Mouse (Mus musculus) midbrain, embryonic 11.5 days (tissue): Measurements from ENCODE around the gene Lrg1. TPM values are rescaled to one million over a fixed set of nuclear protein-coding genes. Genes with fewer than 3 reads are reported as not detected.
A peak's percentile ranks its signal among the peaks of the same experiment; 100 is the strongest.
"Not testable (repeated sequence)": the region's sequence is repeated elsewhere in the genome, so short reads cannot be mapped to it uniquely, and the experiment has no call there.

Experiments
- ATAC-seq: fragments of 200-750 bp; cut with Nextera tagmentation; 2 replicates; pipeline ENCODE4 v1.8.0; 2017; ENCODE audit warnings: moderate TSS enrichment, moderate library complexity; ENCODE audit not compliant: low FRiP score
- DNase-seq: peaks from one replicate; pipeline ENCODE4 v3.0.0; 2015; ENCODE audit warnings: low spot score; ENCODE audit errors: missing footprints
- H3K27ac ChIP-seq: fragments of 300-500 bp; sonication (generic); 2 replicates; pipeline ENCODE4 v1.5.1; 2014; ENCODE audit warnings: low read depth, low read length
- H3K27me3 ChIP-seq: fragments of 300-500 bp; sonication (generic); 2 replicates; pipeline ENCODE4 v1.6.1; 2014; ENCODE audit warnings: mild to moderate bottlenecking, low read length, moderate library complexity, mixed read lengths; ENCODE audit not compliant: control insufficient read depth, insufficient read depth
- H3K36me3 ChIP-seq: fragments of 300-500 bp; sonication (generic); 2 replicates; pipeline ENCODE4 v1.6.1; 2014; ENCODE audit warnings: mild to moderate bottlenecking, low read length, moderate library complexity, mixed read lengths; ENCODE audit not compliant: control insufficient read depth, insufficient read depth
- H3K4me1 ChIP-seq: fragments of 300-500 bp; sonication (generic); 2 replicates; pipeline ENCODE4 v1.6.1; 2014; ENCODE audit warnings: low read length; ENCODE audit not compliant: control insufficient read depth, insufficient read depth
- H3K4me2 ChIP-seq: fragments of 300-500 bp; sonication (generic); 2 replicates; pipeline ENCODE4 v1.6.1; 2014; ENCODE audit warnings: mild to moderate bottlenecking, moderate library complexity
- H3K4me3 ChIP-seq: fragments of 300-500 bp; sonication (generic); 2 replicates; pipeline ENCODE4 v1.5.1; 2014; ENCODE audit warnings: low read depth, low read length
- H3K9ac ChIP-seq: fragments of 300-500 bp; sonication (generic); 2 replicates; pipeline ENCODE4 v1.6.1; 2014; ENCODE audit warnings: low read length
- H3K9me3 ChIP-seq: fragments of 300-500 bp; sonication (generic); 2 replicates; pipeline ENCODE4 v1.6.1; 2016; ENCODE audit warnings: low read length; ENCODE audit not compliant: control insufficient read depth
- whole genome bisulfite sequencing: fragments of 180-500 bp; shearing (Covaris S2); extraction: QIAGEN DNeasy Blood & Tissue Kit; methylation state at CpG from one replicate; pipeline ENCODE4 v1.1.7; 2014; 5-methylcytosine and 5-hydroxymethylcytosine counted together
- polyA plus RNA-seq: library from polyadenylated mRNA; unstranded; fragments of >200 nt; fragmentation: Nextera tagmentation; extraction: Ambion mirVana; gene quantifications from 2 replicates; pipeline ENCODE4 v1.2.1, GENCODE M21; 2014

Gene Lrg1
- polyA plus RNA-seq, 1 experiment from 2014 or later = not detected

DNA sequence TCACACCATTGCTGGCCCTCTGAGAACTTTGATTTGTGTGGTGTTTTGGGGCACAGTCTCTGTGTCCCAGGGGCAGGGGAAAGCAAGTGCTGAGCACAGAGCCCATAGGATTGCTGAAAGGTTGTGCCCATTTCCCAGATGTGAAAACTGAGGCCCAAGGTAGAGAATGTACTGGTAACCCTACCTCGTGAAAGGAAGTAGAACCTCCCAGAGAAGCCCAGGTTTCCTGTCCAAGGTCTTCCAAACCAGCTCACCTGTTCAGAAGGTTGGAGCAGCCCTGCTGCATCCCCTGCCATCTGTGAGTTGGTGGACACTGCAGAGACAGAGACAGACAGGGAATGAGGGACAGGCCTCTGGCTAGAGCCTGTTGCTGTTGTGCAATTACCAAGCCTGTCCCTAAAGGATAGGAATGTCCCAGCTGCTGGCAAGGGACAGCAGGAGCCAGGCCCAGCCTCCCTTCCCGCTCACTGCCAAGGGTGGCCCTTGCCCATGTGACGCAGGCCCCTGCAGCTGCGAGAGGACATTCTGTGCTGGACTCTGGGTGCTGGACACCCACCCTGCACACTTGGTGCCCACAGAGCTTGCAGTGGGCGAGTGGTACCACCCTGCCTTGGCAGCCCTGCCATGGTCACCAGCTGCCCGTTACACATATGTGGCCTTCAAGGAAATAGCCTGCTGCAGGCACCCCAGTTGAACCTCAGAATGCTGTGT, 13.3 kb downstream of the Lrg1 start:
- H3K27me3 ChIP-seq = no peaks in the 10 kb centered on the region
- H3K4me1 ChIP-seq = no peaks in the 10 kb centered on the region
- H3K36me3 ChIP-seq = no peaks in the 10 kb centered on the region
- ATAC-seq = no peak
- H3K9ac ChIP-seq = no peak overlapping the region
- no peaks in the 10 kb centered on the region for H3K9me3 ChIP-seq
- DNase-seq = peak; percentile 78
- no peak overlapping the region for H3K27ac ChIP-seq
- H3K4me2 ChIP-seq = no peak overlapping the region
- WGBS = 81% methylated on average over 6 of the region's 6 CpGs
- H3K4me3 ChIP-seq = no peak overlapping the region

DNA sequence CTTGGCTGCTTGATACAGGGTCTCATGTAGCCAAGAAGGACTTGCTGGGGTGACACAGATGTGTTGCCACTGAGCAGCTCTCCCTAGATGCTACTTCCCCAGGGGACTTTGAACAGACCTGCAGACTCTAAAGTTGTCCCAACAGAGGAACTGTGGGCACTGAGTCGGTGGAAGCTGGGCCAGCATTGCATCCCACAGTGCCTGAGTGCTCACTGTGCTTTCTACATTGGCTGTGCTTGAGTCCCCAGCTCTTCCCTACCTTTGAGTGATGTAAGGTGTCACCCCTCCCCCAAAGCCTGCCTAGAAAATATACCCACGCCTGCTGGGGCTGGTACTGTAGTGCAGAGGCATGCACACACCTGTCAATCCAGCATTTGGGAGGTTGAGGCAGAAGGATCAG, 14.1 kb downstream of the Lrg1 start:
- 91% methylated on average over 2 of the region's 2 CpGs for WGBS

DNA sequence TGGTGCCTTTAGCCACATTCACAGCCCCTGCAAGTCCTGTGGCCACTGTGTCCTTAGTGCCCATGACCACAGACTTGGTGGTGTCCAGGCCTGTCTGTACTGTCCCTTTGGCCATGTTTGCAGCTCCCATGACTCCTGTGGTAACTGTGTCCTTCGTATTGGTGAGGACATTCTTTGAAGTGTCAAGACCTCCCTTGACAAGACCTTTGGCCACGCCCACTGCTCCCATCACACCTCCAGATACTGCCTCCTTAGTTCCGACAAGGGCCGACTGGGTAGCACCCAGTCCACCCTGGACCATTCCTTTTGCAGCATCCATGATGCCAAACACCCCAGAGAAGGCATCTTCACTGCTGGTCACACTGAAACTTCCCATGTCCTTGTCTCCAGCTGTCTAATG, 14.8 kb downstream of the Lrg1 start:
- Histone ChIP-seq H3K27me3 (no peaks in the 10 kb centered on the region), H3K4me3 (no peak overlapping the region), H3K27ac (no peak overlapping the region), H3K9me3 (no peaks in the 10 kb centered on the region), H3K9ac (no peak overlapping the region), H3K36me3 (peaks cover 5% of the 10 kb centered on the region), H3K4me1 (no peaks in the 10 kb centered on the region), H3K4me2 (no peak overlapping the region)
- DNase-seq (peak; percentile 26), ATAC-seq (no peak)
- 72% methylated on average over 4 of the region's 4 CpGs for WGBS

More for the DNA sequence above, 14.1 kb downstream of the Lrg1 start:
- no peak overlapping the region for H3K27ac ChIP-seq
- H3K9ac ChIP-seq = no peak overlapping the region
- H3K4me2 ChIP-seq = no peak overlapping the region
- DNase-seq (peak; percentile 33), ATAC-seq (no peak)
- H3K27me3 ChIP-seq = no peaks in the 10 kb centered on the region
- no peaks in the 10 kb centered on the region for H3K9me3 ChIP-seq
- no peaks in the 10 kb centered on the region for H3K36me3 ChIP-seq
- no peak overlapping the region for H3K4me3 ChIP-seq
- H3K4me1 ChIP-seq = no peaks in the 10 kb centered on the region

DNA sequence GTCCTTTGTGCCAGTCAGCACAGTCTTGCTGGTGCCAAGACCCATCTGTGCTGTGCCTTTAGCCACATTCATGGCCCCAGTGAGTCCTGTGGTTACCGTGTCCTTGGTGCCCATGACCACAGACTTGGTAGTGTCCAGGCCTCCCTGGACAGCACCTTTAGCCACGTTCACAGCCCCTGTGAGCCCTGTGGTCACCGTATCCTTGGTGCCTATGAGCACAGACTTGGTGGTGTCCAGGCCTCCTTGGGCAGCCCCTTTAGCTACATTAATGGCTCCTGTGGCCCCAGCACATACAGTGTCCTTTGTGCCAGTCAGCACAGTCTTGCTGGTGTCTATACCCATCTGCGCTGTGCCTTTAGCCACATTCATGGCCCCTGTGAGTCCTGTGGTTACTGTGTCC, 15.4 kb downstream of the Lrg1 start:
- H3K4me1 ChIP-seq, H3K36me3 ChIP-seq, ATAC-seq, H3K27ac ChIP-seq, H3K9ac ChIP-seq, H3K9me3 ChIP-seq, H3K4me2 ChIP-seq, H3K27me3 ChIP-seq, H3K4me3 ChIP-seq, DNase-seq: not testable (repeated sequence)
- WGBS = 90% methylated on average over 4 of the region's 4 CpGs

DNA sequence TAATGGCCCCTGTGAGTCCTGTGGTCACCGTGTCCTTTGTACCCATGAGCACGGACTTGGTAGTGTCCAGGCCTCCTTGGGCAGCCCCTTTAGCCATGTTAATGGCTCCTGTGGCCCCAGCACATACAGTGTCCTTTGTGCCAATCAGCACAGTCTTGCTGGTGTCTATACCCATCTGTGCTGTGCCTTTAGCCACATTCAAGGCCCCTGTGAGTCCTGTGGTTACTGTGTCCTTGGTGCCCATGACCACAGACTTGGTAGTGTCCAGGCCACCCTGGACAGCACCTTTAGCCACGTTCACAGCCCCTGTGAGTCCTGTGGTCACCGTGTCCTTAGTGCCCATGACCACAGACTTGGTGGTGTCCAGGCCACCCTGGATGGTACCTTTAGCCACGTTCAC, 17.0 kb downstream of the Lrg1 start:
- not testable (repeated sequence) for DNase-seq, H3K9ac ChIP-seq, H3K9me3 ChIP-seq, H3K4me1 ChIP-seq, H3K27ac ChIP-seq, ATAC-seq, H3K27me3 ChIP-seq, H3K4me3 ChIP-seq, H3K4me2 ChIP-seq
- peaks cover 19% of the 10 kb centered on the region for H3K36me3 ChIP-seq
- 92% methylated on average over 2 of the region's 5 CpGs for WGBS

DNA sequence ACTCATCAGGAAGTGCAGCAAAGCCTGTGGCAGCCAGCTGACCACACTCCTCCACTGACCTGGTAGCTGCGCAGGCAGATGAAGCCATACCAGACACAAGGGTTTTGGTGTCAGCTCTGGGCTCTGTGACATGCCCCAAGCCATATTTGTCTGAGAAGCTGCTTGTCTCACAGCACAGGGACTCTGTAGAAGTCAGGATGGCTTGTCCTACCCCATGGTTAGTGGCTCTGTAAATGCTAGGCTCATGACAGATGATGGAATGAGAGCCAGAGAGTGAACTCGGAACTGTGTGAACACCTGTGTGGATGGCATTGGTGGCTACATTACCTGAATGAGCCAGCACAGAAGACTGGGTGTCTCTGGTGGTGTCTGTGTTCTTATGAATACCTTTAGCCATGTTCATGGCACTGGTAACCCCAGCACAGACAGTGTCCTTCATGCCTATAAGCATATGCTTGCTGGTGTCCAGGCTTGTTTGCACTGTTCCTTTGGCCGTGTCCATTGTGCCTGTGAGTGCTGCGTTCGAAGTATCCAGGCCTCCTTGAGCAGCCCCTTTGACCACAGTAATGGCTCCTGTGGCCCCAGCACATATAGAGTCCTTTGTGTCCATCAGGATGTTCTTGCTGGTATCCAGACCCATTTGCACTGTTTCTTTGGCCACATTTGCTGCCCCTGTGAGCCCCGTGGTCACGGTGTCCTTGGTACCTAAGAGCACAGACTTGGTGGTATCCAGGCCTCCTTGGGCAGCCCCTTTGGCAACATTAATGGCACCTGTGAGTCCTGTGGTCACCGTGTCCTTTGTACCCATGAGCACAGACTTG, 18.1 kb downstream of the Lrg1 start:
- no peak for ATAC-seq
- WGBS = 95% methylated on average over 8 of the region's 8 CpGs
- peaks cover 21% of the 10 kb centered on the region for H3K36me3 ChIP-seq

DNA sequence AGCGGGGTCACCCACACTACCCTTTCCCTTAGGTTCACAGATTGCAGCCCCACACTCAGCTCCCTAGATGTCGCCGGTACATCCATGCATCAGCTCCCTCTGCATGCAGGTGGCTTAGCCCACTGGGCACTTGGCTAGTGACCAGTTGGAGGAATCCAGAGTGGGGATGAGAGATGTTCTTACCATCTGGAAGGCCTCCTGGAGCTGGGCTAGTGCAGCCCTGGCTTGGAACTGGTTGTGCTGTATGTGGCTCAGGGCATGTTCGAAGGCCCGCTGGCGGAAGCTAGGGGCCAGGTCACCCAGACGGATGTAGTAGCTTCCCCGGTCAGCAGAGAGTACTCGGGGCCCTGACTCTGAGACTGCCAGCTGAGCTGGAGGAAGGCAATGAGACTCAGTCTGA, 18.9 kb downstream of the Lrg1 start:
- no peaks in the 10 kb centered on the region for H3K4me1 ChIP-seq
- WGBS = 95% methylated on average over 9 of the region's 9 CpGs
- no peaks in the 10 kb centered on the region for H3K27me3 ChIP-seq
- H3K36me3 ChIP-seq = peaks cover 21% of the 10 kb centered on the region
- no peaks in the 10 kb centered on the region for H3K9me3 ChIP-seq
- ATAC-seq (no peak), DNase-seq (peak; percentile 33)
- no peak overlapping the region for H3K27ac ChIP-seq
- no peak overlapping the region for H3K4me2 ChIP-seq
- no peak overlapping the region for H3K9ac ChIP-seq
- no peak overlapping the region for H3K4me3 ChIP-seq

More for the DNA sequence above, 18.1 kb downstream of the Lrg1 start:
- H3K27ac ChIP-seq = no peak overlapping the region
- no peak overlapping the region for H3K9ac ChIP-seq
- no peaks in the 10 kb centered on the region for H3K9me3 ChIP-seq
- no peak overlapping the region for H3K4me2 ChIP-seq
- peak; percentile 69 for DNase-seq
- no peaks in the 10 kb centered on the region for H3K4me1 ChIP-seq
- H3K4me3 ChIP-seq = no peak overlapping the region
- no peaks in the 10 kb centered on the region for H3K27me3 ChIP-seq

DNA sequence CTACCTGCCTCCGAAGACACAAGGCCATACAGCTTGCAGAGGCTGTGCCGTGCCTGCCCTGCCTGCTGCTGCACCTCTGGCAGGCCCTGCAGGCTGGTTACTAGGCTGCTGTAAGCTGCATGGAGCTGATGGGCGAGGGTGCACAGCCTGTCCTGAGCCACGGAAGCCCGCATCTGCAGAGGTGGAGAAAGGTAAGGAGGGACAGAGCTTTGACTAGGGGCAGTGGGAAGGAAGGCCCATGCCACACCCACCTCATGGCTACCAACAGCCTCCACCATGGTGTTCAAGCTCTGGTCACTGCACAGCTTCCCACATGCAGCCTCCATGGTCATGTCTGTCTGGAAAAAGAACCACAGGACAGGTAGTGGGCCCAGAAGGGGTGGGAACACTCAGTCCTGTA, 19.6 kb downstream of the Lrg1 start:
- peak; percentile 60 for DNase-seq
- Histone ChIP-seq H3K4me2 (no peak overlapping the region), H3K4me1 (no peaks in the 10 kb centered on the region), H3K27me3 (no peaks in the 10 kb centered on the region), H3K9ac (no peak overlapping the region), H3K4me3 (no peak overlapping the region), H3K27ac (no peak overlapping the region), H3K36me3 (peaks cover 22% of the 10 kb centered on the region), H3K9me3 (no peaks in the 10 kb centered on the region)
- ATAC-seq = no peak
- WGBS = 93% methylated on average over 5 of the region's 5 CpGs

DNA sequence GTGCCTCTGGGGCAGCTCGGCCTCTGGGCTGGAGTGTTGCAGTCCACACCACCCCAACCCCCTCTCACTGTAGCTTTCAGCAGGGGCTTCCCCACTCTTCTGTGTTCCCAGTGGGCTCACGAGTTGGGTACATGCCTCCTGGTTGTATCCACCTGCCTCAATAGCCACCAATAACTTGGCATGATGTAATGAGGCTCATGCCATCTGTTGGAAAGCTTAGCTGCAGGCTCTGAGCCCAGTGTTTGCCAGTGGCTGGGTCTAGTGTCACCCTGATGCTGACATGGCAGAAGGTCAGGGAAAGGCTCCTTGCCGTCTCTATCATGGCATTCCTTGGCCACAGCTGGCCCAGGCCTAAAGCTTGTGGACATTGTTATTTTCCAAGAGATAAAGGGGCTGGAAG, 21.0 kb downstream of the Lrg1 start:
- H3K36me3 ChIP-seq = peaks cover 31% of the 10 kb centered on the region
- H3K9me3 ChIP-seq = no peaks in the 10 kb centered on the region
- H3K9ac ChIP-seq = no peak overlapping the region
- H3K4me3 ChIP-seq = no peak overlapping the region
- no peak overlapping the region for H3K4me2 ChIP-seq
- ATAC-seq (no peak), DNase-seq (no peak)
- no peak overlapping the region for H3K27ac ChIP-seq
- H3K27me3 ChIP-seq = no peaks in the 10 kb centered on the region
- no peaks in the 10 kb centered on the region for H3K4me1 ChIP-seq
- 97% methylated on average over 3 of the region's 3 CpGs for WGBS
